10 mouse cellular contexts compared by ENCODE assay signal in genomic region chr4:152731988-152732387, GRCm38 (mm10).
DNase-seq lines count a peak whose midpoint lies in the region; ATAC-seq and TF ChIP-seq lines count a peak whose summit lies in the region.
"Had no signal": no experiment of that assay in that cellular context is flagged by ENCODE, and none has a peak within 500 bp of the region (broad histone marks: within the 10 kb centered on the region; RNA-seq: fewer than 3 reads in every experiment).

No protein-coding gene starts in this region.

- no peaks in the 10 kb centered on the region for H3K27me3 ChIP-seq in midbrain, embryonic 15.5 days (replicated peaks)
- H3K27me3 ChIP-seq in midbrain, embryonic 11.5 days (ENCODE audit: control insufficient read depth, insufficient read depth, low read length) = no peaks in the 10 kb centered on the region
- H3K27me3 ChIP-seq: embryonic facial prominence, embryonic 13.5 days had no signal

- DNase-seq in cerebellum, adult 11-12 months = peak; percentile 10
- no peak for DNase-seq in midbrain, embryonic 11.5 days (ENCODE audit: low spot score, missing footprints)
- DNase-seq in layer of hippocampus, adult 2 months (ENCODE audit: low spot score in 2 of 2) = peak; percentile 68 to 79
- peak; percentile 54 for DNase-seq in right cerebral cortex, postnatal 25 days
- no peak for DNase-seq in thymus, postnatal 0 days (ENCODE audit: low spot score)
- DNase-seq in heart, postnatal 36 days = no peak

- H3K4me2 ChIP-seq in midbrain, embryonic 15.5 days = no peak overlapping the region
- no peak overlapping the region for H3K4me2 ChIP-seq in midbrain, embryonic 11.5 days
- H3K4me2 ChIP-seq: embryonic facial prominence, embryonic 13.5 days; limb, embryonic 13.5 days had no signal

- H3K9ac ChIP-seq in midbrain, embryonic 15.5 days = no peak overlapping the region
- H3K9ac ChIP-seq in midbrain, embryonic 11.5 days (ENCODE audit: low read length) = no peak overlapping the region
- H3K9ac ChIP-seq: embryonic facial prominence, embryonic 13.5 days; limb, embryonic 13.5 days had no signal

- ATAC-seq in cerebellum, adult (ENCODE audit: insufficient number of reproducible peaks, low FRiP score, low TSS enrichment) = no peak
- 0 out of 2 replicates have a peak, but pooled peaks have one; percentile 54 for ATAC-seq in midbrain, embryonic 15.5 days (replicated peaks)
- no peak for ATAC-seq in midbrain, embryonic 11.5 days (ENCODE audit: low FRiP score)

- no peak overlapping the region for H3K27ac ChIP-seq in midbrain, embryonic 15.5 days
- no peak overlapping the region for H3K27ac ChIP-seq in midbrain, embryonic 11.5 days (ENCODE audit: low read depth, low read length)
- H3K27ac ChIP-seq in layer of hippocampus, adult 2 months = no peak overlapping the region
- H3K27ac ChIP-seq: embryonic facial prominence, embryonic 13.5 days; limb, embryonic 13.5 days had no signal

- H3K4me1 ChIP-seq in midbrain, embryonic 15.5 days = no peaks in the 10 kb centered on the region
- peaks cover 8% of the 10 kb centered on the region for H3K4me1 ChIP-seq in midbrain, embryonic 11.5 days (ENCODE audit: control insufficient read depth, insufficient read depth, low read length)
- H3K4me1 ChIP-seq: embryonic facial prominence, embryonic 13.5 days; limb, embryonic 13.5 days had no signal

- no peaks in the 10 kb centered on the region for H3K36me3 ChIP-seq in midbrain, embryonic 15.5 days (replicated peaks)
- no peaks in the 10 kb centered on the region for H3K36me3 ChIP-seq in midbrain, embryonic 11.5 days (ENCODE audit: control insufficient read depth, insufficient read depth, low read length)
- H3K36me3 ChIP-seq: embryonic facial prominence, embryonic 13.5 days; limb, embryonic 13.5 days had no signal

- H3K9me3 ChIP-seq in midbrain, embryonic 15.5 days = no peaks in the 10 kb centered on the region
- H3K9me3 ChIP-seq in midbrain, embryonic 11.5 days (ENCODE audit: control insufficient read depth, low read length) = no peaks in the 10 kb centered on the region; the same call in 1 of the 2 replicates
- H3K9me3 ChIP-seq: embryonic facial prominence, embryonic 13.5 days; limb, embryonic 13.5 days had no signal

- 49% methylated on average over 10 of the region's 10 CpGs for whole genome bisulfite sequencing in midbrain, embryonic 15.5 days
- 71% methylated on average over 10 of the region's 10 CpGs for WGBS in midbrain, embryonic 11.5 days

- intact Hi-C loops in heart, postnatal 36 days (cut with DNase I) = no loop called here

- H3K4me3 ChIP-seq in midbrain, embryonic 15.5 days = no peak overlapping the region
- no peak overlapping the region for H3K4me3 ChIP-seq in midbrain, embryonic 11.5 days (ENCODE audit: low read depth, low read length)
- no peak overlapping the region for H3K4me3 ChIP-seq in layer of hippocampus, adult 2 months
- H3K4me3 ChIP-seq: embryonic facial prominence, embryonic 13.5 days; limb, embryonic 13.5 days had no signal

- peak; percentile 87 for TF ChIP-seq CTCF in layer of hippocampus, adult 2 months (conservative IDR thresholded peaks at IDR 0.05)

Comparison
In these comparisons a context has a peak if more than half of its experiments do, and no peak if none do; other contexts are left out.
1. DNase-seq: peak in cerebellum, adult 11-12 months (single experiment), layer of hippocampus, adult 2 months (2 of 2) and right cerebral cortex, postnatal 25 days (single experiment); none in midbrain, embryonic 11.5 days (single experiment), thymus, postnatal 0 days (single experiment) and heart, postnatal 36 days (0 of 2).